Mouse (Mus musculus): ENCODE measurements around the gene Cmss1. TPM values are rescaled to one million over a fixed set of nuclear protein-coding genes. Genes with fewer than 3 reads are reported as not detected.

Gene Cmss1
- total and polyA plus RNA-seq, 2 experiments from 2014 or later = 14.7 to 43.4 TPM

- H3K4me1 ChIP-seq (ENCODE audit: insufficient read depth, low read length) = no peaks in the 10 kb centered on the region
- H3K4me2 ChIP-seq (ENCODE audit: low read depth, low read length, poor library complexity, severe bottlenecking) = no peak overlapping the region
- H3K9me3 ChIP-seq (ENCODE audit: low read length) = no peaks in the 10 kb centered on the region
- TF ChIP-seq CTCF (IDR thresholded peaks at IDR 0.05) = peak; percentile 43
- no peak overlapping the region for H3K9ac ChIP-seq (replicated peaks; ENCODE audit: low read length, poor library complexity, severe bottlenecking)
- H3K27ac ChIP-seq (ENCODE audit: low read depth, low read length) = no peak overlapping the region
- H3K4me3 ChIP-seq (ENCODE audit: low read depth, low read length) = no peak overlapping the region
- WGBS = 91% methylated on average over 1 of the region's 1 CpGs
- ATAC-seq (ENCODE audit: low FRiP score) = no peak
- no peaks in the 10 kb centered on the region for H3K27me3 ChIP-seq (ENCODE audit: insufficient read depth, low read length)
- no peak for DNase-seq (ENCODE audit: low spot score)
- H3K36me3 ChIP-seq (ENCODE audit: insufficient read depth, low read length) = no peaks in the 10 kb centered on the region
Measured at GRCm38 (mm10) chr16:57577519-57577918, 29.1 kb downstream of the Cmss1 start.

- no peak for DNase-seq (ENCODE audit: low spot score)
- 89% methylated on average over 1 of the region's 1 CpGs for WGBS
- TF ChIP-seq CTCF (IDR thresholded peaks at IDR 0.05) = no peak
Measured at GRCm38 (mm10) chr16:57575764-57576388, 30.8 kb downstream of the Cmss1 start.

GRCm38 (mm10) chr16:57573831-57574230 is 32.8 kb downstream of the Cmss1 start:
- Histone ChIP-seq H3K4me2 (ENCODE audit: low read depth, low read length, poor library complexity, severe bottlenecking) (no peak overlapping the region), H3K4me3 (ENCODE audit: low read depth, low read length) (no peak overlapping the region), H3K27ac (ENCODE audit: low read depth, low read length) (no peak overlapping the region), H3K4me1 (ENCODE audit: insufficient read depth, low read length) (no peaks in the 10 kb centered on the region), H3K9ac (replicated peaks; ENCODE audit: low read length, poor library complexity, severe bottlenecking) (no peak overlapping the region), H3K27me3 (ENCODE audit: insufficient read depth, low read length) (no peaks in the 10 kb centered on the region), H3K9me3 (ENCODE audit: low read length) (no peaks in the 10 kb centered on the region), H3K36me3 (ENCODE audit: insufficient read depth, low read length) (no peaks in the 10 kb centered on the region)
- DNase-seq (ENCODE audit: low spot score) (no peak), ATAC-seq (ENCODE audit: low FRiP score) (no peak)
- no peak for TF ChIP-seq CTCF (IDR thresholded peaks at IDR 0.05)
- WGBS = 100% methylated on average over 1 of the region's 1 CpGs

More at GRCm38 (mm10) chr16:57575764-57576388, 30.8 kb downstream of the Cmss1 start:
- no peak overlapping the region for H3K4me2 ChIP-seq (ENCODE audit: low read depth, low read length, poor library complexity, severe bottlenecking)
- H3K27me3 ChIP-seq (ENCODE audit: insufficient read depth, low read length) = no peaks in the 10 kb centered on the region
- no peak overlapping the region for H3K27ac ChIP-seq (ENCODE audit: low read depth, low read length)
- H3K4me3 ChIP-seq (ENCODE audit: low read depth, low read length) = no peak overlapping the region
- H3K4me1 ChIP-seq (ENCODE audit: insufficient read depth, low read length) = no peaks in the 10 kb centered on the region
- H3K36me3 ChIP-seq (ENCODE audit: insufficient read depth, low read length) = no peaks in the 10 kb centered on the region
- H3K9ac ChIP-seq (replicated peaks; ENCODE audit: low read length, poor library complexity, severe bottlenecking) = no peak overlapping the region
- no peak for ATAC-seq (ENCODE audit: low FRiP score)
- no peaks in the 10 kb centered on the region for H3K9me3 ChIP-seq (ENCODE audit: low read length)

- Histone ChIP-seq H3K27ac (ENCODE audit: low read depth, low read length) (no peak overlapping the region), H3K4me2 (ENCODE audit: low read depth, low read length, poor library complexity, severe bottlenecking) (no peak overlapping the region), H3K4me1 (ENCODE audit: insufficient read depth, low read length) (no peaks in the 10 kb centered on the region), H3K36me3 (ENCODE audit: insufficient read depth, low read length) (no peaks in the 10 kb centered on the region), H3K4me3 (ENCODE audit: low read depth, low read length) (no peak overlapping the region), H3K27me3 (ENCODE audit: insufficient read depth, low read length) (no peaks in the 10 kb centered on the region), H3K9ac (replicated peaks; ENCODE audit: low read length, poor library complexity, severe bottlenecking) (no peak overlapping the region), H3K9me3 (ENCODE audit: low read length) (no peaks in the 10 kb centered on the region)
- WGBS = 87% methylated on average over 5 of the region's 5 CpGs
- ATAC-seq (ENCODE audit: low FRiP score) (no peak), DNase-seq (ENCODE audit: low spot score) (no peak)
- no peak for TF ChIP-seq CTCF (IDR thresholded peaks at IDR 0.05)
Measured at GRCm38 (mm10) chr16:57570789-57571311, 35.8 kb downstream of the Cmss1 start.

GRCm38 (mm10) chr16:57568648-57569404 is 37.8 kb downstream of the Cmss1 start:
- ATAC-seq (ENCODE audit: low FRiP score) (no peak), DNase-seq (ENCODE audit: low spot score) (no peak)
- 97% methylated on average over 7 of the region's 7 CpGs for WGBS
- Histone ChIP-seq H3K27ac (ENCODE audit: low read depth, low read length) (no peak overlapping the region), H3K36me3 (ENCODE audit: insufficient read depth, low read length) (no peaks in the 10 kb centered on the region), H3K9ac (replicated peaks; ENCODE audit: low read length, poor library complexity, severe bottlenecking) (no peak overlapping the region), H3K27me3 (ENCODE audit: insufficient read depth, low read length) (no peaks in the 10 kb centered on the region), H3K9me3 (ENCODE audit: low read length) (no peaks in the 10 kb centered on the region), H3K4me2 (ENCODE audit: low read depth, low read length, poor library complexity, severe bottlenecking) (no peak overlapping the region), H3K4me1 (ENCODE audit: insufficient read depth, low read length) (no peaks in the 10 kb centered on the region), H3K4me3 (ENCODE audit: low read depth, low read length) (no peak overlapping the region)
- TF ChIP-seq CTCF (IDR thresholded peaks at IDR 0.05) = no peak

- no peak for DNase-seq (ENCODE audit: low spot score)
- no peak for TF ChIP-seq CTCF (IDR thresholded peaks at IDR 0.05)
- no peak overlapping the region for H3K4me3 ChIP-seq (ENCODE audit: low read depth, low read length)
- H3K27ac ChIP-seq (ENCODE audit: low read depth, low read length) = no peak overlapping the region
- H3K27me3 ChIP-seq (ENCODE audit: insufficient read depth, low read length) = no peaks in the 10 kb centered on the region
- 88% methylated on average over 3 of the region's 3 CpGs for WGBS
- no peak for ATAC-seq (ENCODE audit: low FRiP score)
- no peak overlapping the region for H3K4me2 ChIP-seq (ENCODE audit: low read depth, low read length, poor library complexity, severe bottlenecking)
- H3K36me3 ChIP-seq (ENCODE audit: insufficient read depth, low read length) = no peaks in the 10 kb centered on the region
- no peaks in the 10 kb centered on the region for H3K4me1 ChIP-seq (ENCODE audit: insufficient read depth, low read length)
- H3K9me3 ChIP-seq (ENCODE audit: low read length) = no peaks in the 10 kb centered on the region
- H3K9ac ChIP-seq (replicated peaks; ENCODE audit: low read length, poor library complexity, severe bottlenecking) = no peak overlapping the region
Measured at GRCm38 (mm10) chr16:57566215-57566614, 40.4 kb downstream of the Cmss1 start.

Data from midbrain, postnatal 0 days (tissue).